Mouse (Mus musculus): ENCODE measurements around the gene Ptprr.

The Ptprr gene

DNA sequence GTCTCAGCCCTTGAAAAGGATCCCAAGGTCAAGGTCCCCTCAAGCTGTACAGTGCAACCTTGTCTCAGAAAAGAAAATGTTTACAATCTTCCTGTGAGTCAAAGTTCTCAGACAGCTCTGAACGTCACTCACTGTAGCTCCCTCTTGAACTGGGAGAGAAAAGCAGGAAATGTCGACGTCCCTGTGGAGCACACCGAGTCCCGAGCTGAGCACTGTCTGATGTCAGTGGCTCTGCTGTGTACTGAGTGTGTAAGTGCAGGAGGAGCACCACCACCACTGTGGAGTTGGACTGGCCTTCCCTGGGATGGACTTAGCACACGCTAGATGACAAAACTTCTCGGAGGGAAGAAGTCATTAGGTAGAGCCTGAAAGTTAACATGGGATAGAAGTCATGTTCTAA lies 225.4 kb downstream of the Ptprr start:
- in situ Hi-C loops (cut with MboI; ENCODE audit: low pct_unique_long_range_greater_than_20kb in 1 of 2, low sequenced_read_pairs in 2 of 2, unreplicated experiment in 1 of 2) = no loop called here

DNA sequence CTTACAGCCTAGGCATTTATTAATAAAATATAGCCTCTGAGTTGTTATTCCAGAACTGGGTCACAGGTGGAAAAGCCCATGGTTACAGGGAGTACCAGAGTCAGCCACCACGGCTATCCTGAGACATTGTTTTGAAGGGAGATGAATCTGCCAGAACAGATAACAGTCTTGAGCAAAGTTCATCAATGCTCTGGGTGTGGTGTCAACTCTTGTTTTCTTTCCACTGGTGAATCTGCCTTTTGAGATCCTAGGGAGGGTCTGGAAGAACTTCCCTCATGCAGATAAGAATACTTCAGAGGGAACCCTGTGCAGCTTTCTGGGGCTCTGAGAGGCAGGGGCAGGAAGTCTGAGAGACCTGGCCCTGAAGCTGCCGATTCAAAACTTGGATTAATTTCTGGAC lies 227.6 kb downstream of the Ptprr start:
- in situ Hi-C loops (cut with MboI; ENCODE audit: low pct_unique_long_range_greater_than_20kb in 1 of 2, low sequenced_read_pairs in 2 of 2, unreplicated experiment in 1 of 2) = no loop called here

DNA sequence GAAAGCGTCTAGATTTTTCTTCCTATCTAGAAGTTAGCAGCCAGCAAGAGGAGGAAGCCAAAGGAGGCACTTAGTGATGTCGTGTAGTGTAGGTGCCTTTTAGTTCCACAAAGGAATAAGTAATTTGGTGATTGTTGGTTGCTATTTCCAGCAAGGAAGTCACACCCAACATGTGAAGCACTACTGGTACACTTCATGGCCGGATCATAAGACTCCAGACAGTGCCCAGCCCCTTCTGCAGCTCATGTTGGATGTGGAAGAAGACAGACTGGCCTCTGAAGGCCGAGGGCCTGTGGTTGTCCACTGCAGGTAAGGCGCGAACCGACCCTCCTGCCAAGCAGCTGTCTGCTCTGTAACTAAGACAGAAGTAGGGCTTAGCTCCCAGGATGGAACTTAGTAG lies 234.7 kb downstream of the Ptprr start:
- in situ Hi-C loops (cut with MboI; ENCODE audit: low pct_unique_long_range_greater_than_20kb in 1 of 2, low sequenced_read_pairs in 2 of 2, unreplicated experiment in 1 of 2) = no loop called here

DNA sequence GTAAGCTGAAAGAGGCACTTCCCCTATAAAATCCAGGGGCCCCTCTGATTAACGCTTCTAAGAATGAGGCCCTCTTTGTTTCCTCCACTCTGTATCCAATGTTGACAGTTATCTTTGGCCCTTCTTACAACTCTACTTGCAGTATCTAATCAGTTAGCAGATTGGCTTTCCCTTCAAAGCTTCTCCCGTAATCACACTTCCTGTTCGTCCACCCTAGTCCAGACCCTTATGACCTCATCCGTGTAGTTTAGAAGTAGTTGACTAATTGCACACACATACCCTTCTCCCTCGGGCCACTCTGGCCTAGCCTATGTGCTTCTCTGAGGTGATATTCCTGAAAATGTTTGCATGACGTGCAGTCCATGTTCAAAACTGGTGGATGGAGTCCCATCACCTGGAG lies 236.0 kb downstream of the Ptprr start:
- in situ Hi-C loops (cut with MboI; ENCODE audit: low pct_unique_long_range_greater_than_20kb in 1 of 2, low sequenced_read_pairs in 2 of 2, unreplicated experiment in 1 of 2) = no loop called here

DNA sequence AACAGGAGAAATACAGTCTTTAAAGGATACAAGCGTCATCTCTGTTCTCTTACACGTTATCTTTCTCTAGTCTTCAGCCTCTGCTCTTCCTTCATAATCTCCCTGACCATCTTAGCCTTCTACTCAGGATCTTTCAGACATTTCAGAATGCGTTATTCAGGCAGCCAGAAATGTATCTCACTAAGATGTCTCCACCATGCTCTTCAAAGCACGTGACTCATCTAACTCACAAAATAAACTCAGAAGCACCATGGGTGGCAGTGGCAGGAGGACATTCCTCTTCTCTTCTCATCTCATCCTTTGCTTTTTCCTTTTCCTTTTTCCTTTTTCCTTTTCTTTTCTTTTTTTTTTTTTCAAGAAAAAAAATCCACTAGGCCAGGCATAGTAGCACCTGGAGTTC lies 241.3 kb downstream of the Ptprr start:
- in situ Hi-C loops (cut with MboI; ENCODE audit: low pct_unique_long_range_greater_than_20kb in 1 of 2, low sequenced_read_pairs in 2 of 2, unreplicated experiment in 1 of 2) = no loop called here

DNA sequence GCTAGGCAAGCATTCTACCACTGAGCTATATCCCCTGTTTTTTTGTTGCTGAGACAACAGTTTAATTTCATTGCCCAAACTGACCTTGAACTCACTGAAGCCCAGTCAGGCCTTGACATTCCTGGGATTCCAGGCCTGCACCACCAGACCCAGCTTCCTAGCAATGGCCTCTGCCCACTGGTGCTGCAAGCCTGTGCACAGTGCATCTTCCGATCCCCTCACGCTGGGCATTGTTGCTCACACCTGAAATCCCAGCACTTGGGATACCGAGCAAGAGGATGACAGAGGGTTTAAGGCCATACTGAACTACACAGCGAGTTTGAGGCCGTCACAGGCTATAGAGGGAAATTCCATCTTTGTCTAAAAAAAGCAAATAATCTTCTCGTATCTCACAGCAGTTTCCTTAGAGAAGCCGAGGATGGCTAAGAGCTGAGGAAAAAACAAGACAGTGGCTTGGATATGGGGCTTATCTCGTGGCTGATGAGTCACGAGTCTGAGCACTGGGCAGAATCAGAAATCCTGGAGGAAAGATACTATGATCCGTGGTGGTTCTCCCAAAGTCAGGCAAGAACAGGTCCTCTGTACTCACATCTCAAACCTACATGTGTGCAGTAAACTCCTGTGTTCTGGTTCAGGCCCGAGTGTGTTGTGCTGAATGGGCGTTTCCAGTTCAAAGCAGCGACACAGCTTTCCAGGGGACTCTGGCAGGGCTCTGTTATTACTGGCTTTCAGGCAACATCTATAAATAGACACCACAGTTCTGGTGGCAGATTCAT lies 242.8 kb downstream of the Ptprr start:
- in situ Hi-C loops (cut with MboI; ENCODE audit: low pct_unique_long_range_greater_than_20kb in 1 of 2, low sequenced_read_pairs in 2 of 2, unreplicated experiment in 1 of 2) = no loop called here

DNA sequence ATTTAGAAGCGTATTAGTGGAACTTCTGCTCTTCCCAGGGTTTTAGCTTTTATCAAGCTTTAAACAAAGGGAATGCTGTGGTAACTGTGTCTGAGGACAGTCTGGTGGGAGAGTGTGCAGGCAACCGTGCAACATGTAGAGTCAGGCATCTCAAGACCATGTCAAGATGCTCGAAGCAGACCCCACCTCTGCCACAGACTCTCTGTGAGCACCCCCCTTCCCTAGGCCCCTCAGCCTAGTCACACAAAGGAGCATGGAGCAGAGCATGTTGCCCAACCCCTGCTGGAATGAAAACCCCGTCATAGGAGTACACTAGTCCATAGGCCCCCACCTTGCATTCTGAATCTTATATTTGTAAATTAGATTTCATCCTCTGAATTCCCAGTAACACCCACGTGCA lies 243.5 kb downstream of the Ptprr start:
- in situ Hi-C loops (cut with MboI; ENCODE audit: low pct_unique_long_range_greater_than_20kb in 1 of 2, low sequenced_read_pairs in 2 of 2, unreplicated experiment in 1 of 2) = no loop called here

DNA sequence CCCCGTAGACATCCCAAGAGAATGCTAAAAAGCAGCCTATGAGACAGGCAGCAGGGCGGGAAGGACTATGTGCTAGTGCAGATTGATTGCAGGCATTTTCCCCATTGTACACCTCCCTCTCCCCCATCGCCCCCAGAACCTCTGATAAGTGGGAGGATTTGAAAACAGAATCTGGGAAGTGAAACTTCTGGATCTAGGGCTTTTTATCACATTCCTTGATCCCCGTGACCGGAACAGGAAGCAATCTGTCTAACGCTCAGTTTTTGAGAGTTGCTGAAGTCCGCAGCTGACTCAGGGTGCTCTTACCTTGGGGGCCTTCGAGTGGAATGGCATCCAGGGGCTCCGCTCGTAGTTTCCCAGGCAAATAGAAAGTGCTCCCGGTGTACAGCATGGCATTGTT lies 246.5 kb downstream of the Ptprr start:
- in situ Hi-C loops (cut with MboI; ENCODE audit: low pct_unique_long_range_greater_than_20kb in 1 of 2, low sequenced_read_pairs in 2 of 2, unreplicated experiment in 1 of 2) = no loop called here

DNA sequence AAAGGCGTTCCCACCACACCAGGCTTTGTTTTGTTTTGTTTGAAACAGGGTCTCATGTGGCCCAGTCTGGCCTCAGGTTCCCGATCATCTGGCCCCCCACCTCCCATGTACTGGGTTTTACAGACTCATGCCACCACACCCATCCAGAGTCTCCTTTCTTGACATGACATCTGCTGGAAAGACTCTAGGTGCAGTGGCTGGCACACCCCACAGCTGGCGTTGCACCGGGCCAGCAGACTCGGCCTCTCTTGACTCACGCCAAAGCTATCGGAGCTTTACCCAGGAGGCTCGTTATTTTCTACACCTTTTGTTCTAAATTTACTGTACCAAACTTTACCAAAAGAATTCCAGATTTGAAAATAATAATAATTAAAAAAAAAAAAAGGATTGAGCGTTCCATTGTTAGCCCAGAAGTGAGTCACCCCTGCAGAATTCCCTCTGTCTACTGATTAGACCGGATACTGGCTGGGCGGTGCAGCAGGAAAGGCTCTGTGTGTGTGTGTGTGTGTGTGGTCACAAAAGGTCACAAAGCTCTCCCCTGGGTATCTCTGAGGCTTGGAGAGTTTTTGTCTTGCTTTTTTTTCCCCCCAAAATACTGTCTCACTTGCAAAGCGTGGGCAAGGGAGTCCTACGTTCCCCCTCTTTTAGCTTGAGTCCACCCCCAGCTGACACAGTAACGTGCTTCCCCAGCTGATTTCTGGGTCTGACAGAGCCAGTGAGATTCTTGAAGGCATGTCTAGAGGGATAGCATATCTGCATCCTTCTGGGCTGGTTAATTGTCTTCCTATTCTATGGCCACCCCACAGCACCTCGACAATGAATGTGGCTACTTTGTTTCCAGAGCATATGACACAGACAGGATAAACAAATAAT lies 248.8 kb downstream of the Ptprr start:
- in situ Hi-C loops (cut with MboI; ENCODE audit: low pct_unique_long_range_greater_than_20kb in 1 of 2, low sequenced_read_pairs in 2 of 2, unreplicated experiment in 1 of 2) = no loop called here

DNA sequence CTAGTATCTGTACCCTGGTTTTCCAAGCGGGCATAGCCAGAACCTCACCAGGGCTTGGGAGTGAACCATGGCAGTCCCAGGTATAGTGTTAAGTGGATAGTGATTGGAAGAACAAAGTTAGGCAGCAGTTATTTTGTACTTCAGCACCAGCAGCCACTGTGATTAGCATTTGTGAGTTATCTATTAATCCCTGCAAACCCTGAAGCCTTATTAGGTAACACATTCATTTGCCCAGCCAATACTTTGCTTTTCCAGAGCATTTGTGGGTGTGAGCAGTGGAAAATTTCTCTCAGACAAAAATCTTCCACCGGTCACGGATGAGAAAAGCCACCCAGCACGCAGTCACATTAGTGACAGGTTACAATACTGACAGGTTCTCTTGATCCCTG lies 249.4 kb downstream of the Ptprr start:
- in situ Hi-C loops (cut with MboI; ENCODE audit: low pct_unique_long_range_greater_than_20kb in 1 of 2, low sequenced_read_pairs in 2 of 2, unreplicated experiment in 1 of 2) = no loop called here

DNA sequence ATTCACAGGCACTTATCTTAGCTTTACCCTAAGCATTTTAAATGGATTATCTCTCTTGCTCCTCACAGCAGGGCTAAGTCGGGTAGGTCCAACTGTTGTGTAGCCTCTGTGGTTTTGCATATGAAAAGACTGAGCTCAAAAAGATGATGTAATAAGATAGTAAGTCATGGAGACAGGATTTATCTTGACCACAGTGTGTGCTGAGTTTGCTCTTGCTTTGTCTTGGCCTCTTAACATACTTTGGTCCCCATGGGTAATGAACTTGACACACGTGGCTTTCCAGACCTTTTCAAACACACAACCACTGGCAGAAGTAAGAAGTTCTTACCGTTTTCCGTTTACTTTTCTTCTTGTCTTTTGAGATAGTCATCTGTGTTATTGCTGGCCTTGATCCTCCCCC lies 250.3 kb downstream of the Ptprr start:
- in situ Hi-C loops (cut with MboI; ENCODE audit: low pct_unique_long_range_greater_than_20kb in 1 of 2, low sequenced_read_pairs in 2 of 2, unreplicated experiment in 1 of 2) = no loop called here

DNA sequence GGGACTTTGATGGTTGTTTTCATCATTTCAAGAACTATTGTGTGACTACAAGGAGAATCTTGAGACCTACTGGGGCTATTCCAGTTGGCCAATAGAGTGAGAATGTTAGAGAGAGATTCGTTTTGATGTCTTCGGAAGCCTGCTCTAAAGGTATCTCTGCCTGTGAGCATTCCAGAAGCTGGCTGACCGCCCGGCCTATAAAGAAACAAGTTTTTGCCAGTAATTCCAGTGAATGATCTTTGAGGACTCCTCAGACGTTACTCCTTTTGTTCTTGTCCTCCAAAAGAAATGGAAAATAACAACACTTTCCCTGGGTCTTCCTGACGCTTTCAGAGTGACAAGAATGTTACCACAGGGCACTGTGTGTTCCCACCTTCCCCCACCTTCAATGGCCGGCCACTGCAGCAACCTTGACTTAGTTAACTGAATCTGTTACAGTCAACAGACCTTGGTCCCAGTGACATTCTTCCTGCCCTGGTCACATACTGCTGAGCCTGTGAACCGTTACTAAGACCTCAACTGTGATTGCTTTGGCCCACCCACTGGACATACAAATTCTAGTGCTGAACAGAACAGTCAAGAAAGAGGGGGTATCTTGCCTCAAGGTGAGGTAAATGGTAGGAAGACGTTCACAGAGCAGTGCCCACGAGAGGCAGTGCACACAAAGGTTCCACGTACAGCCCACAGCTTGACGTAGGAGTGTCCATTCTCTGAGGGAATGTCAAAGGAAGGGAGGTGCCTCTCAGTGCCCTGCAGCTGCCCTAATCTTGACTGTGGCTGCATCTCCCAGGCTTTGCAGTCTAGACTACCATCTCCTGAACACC lies 252.8 kb downstream of the Ptprr start:
- in situ Hi-C loops (cut with MboI; ENCODE audit: low pct_unique_long_range_greater_than_20kb in 1 of 2, low sequenced_read_pairs in 2 of 2, unreplicated experiment in 1 of 2) = no loop called here

DNA sequence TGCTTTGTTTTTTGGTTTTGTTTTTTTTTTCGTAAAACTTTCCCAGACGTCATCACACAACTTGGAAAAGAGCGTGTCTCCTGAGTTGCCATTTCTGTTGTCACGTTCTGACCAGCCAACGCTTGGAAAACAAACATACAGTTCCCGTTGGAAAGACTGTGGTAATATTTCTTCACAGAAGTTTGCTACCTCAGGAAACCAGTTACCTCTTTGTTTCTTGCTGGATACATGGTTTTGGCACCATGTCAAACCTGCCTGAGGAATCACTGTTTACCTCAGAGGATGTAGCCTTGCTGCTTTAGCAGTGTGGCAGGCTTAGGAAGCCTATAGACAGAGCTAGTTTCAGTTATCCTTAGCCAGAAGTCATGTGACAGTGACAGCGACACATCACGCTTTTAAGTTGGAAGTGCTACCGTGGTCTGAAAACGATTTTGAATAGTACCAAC lies 253.5 kb downstream of the Ptprr start:
- in situ Hi-C loops (cut with MboI; ENCODE audit: low pct_unique_long_range_greater_than_20kb in 1 of 2, low sequenced_read_pairs in 2 of 2, unreplicated experiment in 1 of 2) = no loop called here

DNA sequence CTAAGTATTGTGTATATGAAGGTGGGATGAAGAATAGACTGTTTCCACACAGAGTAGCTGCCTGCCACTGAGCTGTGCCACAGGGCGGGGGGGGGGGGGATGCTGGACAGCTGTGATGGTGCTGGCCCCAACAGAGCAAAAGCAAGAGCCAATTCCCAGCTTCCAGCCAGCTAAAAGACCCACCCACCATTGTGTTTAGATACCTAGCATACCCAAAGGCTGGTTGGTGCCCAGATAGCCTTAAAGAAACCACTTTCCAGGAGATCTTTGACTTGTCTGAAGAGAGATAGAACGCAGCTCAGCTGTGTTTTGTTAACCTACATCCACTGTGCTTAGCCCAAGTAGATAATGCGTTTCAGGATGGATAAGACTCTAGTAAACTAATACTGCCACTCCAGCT lies 254.1 kb downstream of the Ptprr start:
- in situ Hi-C loops (cut with MboI; ENCODE audit: low pct_unique_long_range_greater_than_20kb in 1 of 2, low sequenced_read_pairs in 2 of 2, unreplicated experiment in 1 of 2) = no loop called here

DNA sequence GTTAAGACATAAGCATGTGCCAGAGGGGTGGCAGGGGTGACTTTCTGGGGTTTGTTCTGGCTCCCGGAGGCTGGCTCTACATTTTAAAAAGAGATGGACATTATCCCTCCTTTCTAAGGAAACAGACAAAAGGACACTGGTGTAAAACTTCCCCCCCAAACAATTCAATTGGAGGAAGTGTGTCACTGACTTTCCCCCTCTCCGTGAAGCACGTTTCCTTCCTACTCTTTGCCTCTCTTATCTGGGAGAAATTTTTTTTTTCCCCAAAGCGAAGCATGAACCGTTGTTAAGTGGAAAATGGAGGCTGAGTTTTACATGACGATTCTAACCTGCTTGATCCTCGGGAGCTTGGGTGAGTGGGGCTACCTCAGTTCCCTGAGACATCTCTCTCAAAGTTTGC lies 257.3 kb downstream of the Ptprr start, which contains the start of gene Ptprb:
Gene Ptprb, plus strand, starts transcription at position 244 of the 400 bp plus-strand sequence.
- in situ Hi-C loops (cut with MboI; ENCODE audit: low pct_unique_long_range_greater_than_20kb in 1 of 2, low sequenced_read_pairs in 2 of 2, unreplicated experiment in 1 of 2) = no loop called here

DNA sequence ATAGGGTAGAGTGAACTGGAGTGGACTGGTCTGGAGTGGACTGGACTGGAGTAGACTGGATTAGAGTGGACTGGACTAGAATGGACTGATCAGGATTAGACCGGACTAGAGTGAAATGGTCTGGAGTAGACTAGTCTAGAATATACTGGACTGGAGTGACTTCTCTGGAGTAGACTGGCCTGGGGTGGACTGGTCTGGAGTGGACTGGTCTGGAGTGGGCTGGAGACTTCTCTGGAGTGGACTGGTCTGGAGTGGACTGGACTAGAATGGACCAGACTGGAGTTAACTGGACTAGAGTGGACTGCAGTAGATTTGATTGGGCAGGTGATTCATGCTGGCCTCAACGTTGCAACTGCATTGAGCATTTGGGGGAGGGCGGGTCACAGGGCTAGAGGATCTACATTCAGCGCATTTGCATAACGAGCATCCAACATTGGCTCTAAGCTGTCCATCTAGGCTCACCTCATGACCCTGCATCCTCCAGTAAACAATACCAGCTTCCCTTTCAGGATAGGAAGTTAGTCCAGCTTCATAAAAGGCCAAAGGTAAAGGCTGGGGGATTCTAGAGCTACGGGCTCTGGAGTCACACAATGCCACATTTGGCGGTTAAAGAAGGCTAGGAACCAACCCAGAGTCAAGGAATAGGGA lies 268.8 kb downstream of the Ptprr start:
- in situ Hi-C loops (cut with MboI; ENCODE audit: low pct_unique_long_range_greater_than_20kb in 1 of 2, low sequenced_read_pairs in 2 of 2, unreplicated experiment in 1 of 2) = no loop called here

DNA sequence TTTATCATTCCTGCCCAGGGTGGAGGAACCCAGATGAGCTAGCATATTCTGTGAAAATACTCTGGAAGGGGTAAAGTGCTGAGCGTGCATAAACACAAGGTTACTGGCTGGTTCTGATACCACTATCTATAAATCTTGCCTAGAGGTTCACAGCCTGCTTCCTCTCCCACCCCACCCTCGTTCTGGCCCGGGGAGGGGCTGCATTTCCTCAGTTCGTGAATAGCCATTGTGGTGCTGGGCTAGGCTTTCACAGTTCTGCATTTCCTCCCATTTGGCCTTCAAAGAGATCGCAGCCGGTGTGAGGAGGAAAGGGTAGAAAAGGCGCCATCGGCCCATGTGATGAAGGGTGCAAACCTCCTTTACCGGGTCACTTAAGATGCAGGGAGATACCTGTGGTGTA lies 270.1 kb downstream of the Ptprr start:
- in situ Hi-C loops (cut with MboI; ENCODE audit: low pct_unique_long_range_greater_than_20kb in 1 of 2, low sequenced_read_pairs in 2 of 2, unreplicated experiment in 1 of 2) = no loop called here

DNA sequence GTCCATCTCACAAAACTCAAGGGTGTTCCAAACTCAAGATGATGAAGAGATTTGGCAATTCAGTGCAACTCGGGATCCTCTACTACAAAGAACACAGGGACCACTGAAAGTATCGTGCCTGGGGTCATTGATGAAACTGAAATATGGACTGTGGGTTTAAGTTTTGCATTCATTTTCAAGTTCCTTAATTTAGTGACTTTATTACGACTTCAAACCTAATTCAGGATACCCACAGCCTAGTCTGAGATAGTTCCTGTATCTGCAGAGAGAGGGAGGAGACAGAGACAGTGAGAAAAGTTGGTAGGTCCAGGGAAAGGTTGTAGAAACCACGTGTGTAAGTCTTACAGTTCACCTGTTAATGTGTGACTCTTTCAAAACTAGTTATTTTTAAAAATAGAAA lies 272.5 kb downstream of the Ptprr start:
- in situ Hi-C loops (cut with MboI; ENCODE audit: low pct_unique_long_range_greater_than_20kb in 1 of 2, low sequenced_read_pairs in 2 of 2, unreplicated experiment in 1 of 2) = no loop called here
